Comparison of ENCODE assay signal across 9 mouse cellular contexts in the genomic region with DNA sequence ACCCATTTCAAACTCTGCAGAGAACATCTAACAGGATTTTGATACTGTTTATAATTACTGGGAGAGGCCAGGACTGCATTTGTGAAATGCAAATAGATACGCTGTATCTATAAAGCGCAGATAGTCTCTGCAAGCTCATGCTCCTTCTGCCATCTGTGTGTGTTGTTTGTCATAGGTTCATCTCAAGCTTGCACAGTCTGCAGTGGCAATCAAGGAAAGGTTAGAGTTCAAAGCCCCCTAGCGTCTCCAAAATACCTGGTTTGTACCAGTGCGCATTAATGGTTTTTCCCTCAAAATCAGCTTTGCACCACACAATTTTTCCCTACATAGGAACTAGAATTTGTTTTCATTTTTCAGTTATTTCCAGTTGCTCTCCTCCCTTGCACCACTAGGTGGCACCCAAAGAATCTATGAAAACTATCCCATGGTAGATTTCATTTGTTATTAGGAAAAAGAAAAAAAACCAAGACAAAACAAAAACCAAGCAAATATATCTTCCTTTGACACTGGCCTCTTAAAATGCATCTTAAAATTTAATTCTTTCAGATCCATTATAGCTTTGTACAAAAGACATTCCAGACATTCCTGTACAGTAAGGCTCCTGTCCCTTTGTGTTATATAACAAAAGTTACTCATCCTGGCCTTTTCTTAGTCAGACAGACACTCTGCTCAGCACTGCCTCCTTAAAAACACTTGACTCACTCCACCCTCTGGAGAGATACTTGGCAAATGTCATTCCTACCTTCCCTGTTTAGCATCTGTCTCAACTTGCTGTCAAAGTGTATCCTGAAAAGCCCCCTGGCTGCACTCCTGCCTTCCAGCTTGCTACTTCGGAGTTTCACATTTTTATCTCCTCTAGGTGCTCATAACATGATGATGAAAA.
DNase-seq lines count a peak whose midpoint lies in the region; ATAC-seq lines count a peak whose summit lies in the region.
"Had no signal": no experiment of that assay in that cellular context is flagged by ENCODE, and none has a peak within 500 bp of the region (broad histone marks: within the 10 kb centered on the region; RNA-seq: fewer than 3 reads in every experiment).

No protein-coding gene starts in this region.

- intact Hi-C loops in heart, postnatal 36 days (cut with DNase I), result no loop called here

- H3K36me3 ChIP-seq in midbrain, embryonic 14.5 days (ENCODE audit: control insufficient read depth, insufficient read depth, low read length), result no peaks in the 10 kb centered on the region
- H3K36me3 ChIP-seq: embryonic facial prominence, embryonic 13.5 days had no signal

- ATAC-seq in midbrain, embryonic 14.5 days (ENCODE audit: low FRiP score, low TSS enrichment), result 0 out of 2 replicates have a peak, but pooled peaks have one; percentile 46
- no peak for ATAC-seq in monocyte, adult 5-6 weeks (replicated peaks; ENCODE audit: insufficient number of reproducible peaks, low FRiP score, low TSS enrichment, poor library complexity, severe bottlenecking)

- DNase-seq in kidney, adult 9 months, result peak; percentile 51
- DNase-seq in kidney, adult 11 months, result no peak
- DNase-seq in ZHBTc4 (ENCODE audit: low read depth, low spot score), result peak; percentile 75
- DNase-seq in embryo, embryonic 11 days, result peak; percentile 61
- peak; percentile 39 to 41 for DNase-seq in heart, postnatal 36 days
- peak; percentile 71 for DNase-seq in left cerebral cortex, adult 18-20 months (ENCODE audit: low spot score in 2 of 2)
- peak; percentile 80 for DNase-seq in midbrain, embryonic 14.5 days

- no peak overlapping the region for H3K9ac ChIP-seq in midbrain, embryonic 14.5 days (replicated peaks; ENCODE audit: low read length)
- H3K9ac ChIP-seq: embryonic facial prominence, embryonic 13.5 days had no signal

- no peak overlapping the region for H3K4me2 ChIP-seq in midbrain, embryonic 14.5 days (ENCODE audit: low read length)
- H3K4me2 ChIP-seq: embryonic facial prominence, embryonic 13.5 days had no signal

- no peak overlapping the region for H3K27ac ChIP-seq in midbrain, embryonic 14.5 days (replicated peaks; ENCODE audit: low read depth, low read length)
- H3K27ac ChIP-seq: embryonic facial prominence, embryonic 13.5 days had no signal

- H3K4me3 ChIP-seq in midbrain, embryonic 14.5 days (replicated peaks; ENCODE audit: low read depth, low read length), result no peak overlapping the region
- H3K4me3 ChIP-seq: embryonic facial prominence, embryonic 13.5 days had no signal

- 79% methylated on average over 5 of the region's 5 CpGs for WGBS in midbrain, embryonic 14.5 days

- no peaks in the 10 kb centered on the region for H3K27me3 ChIP-seq in midbrain, embryonic 14.5 days (ENCODE audit: control insufficient read depth, insufficient read depth, low read length)
- H3K27me3 ChIP-seq: embryonic facial prominence, embryonic 13.5 days had no signal

- no peaks in the 10 kb centered on the region for H3K9me3 ChIP-seq in midbrain, embryonic 14.5 days (ENCODE audit: control insufficient read depth, low read length)
- H3K9me3 ChIP-seq: embryonic facial prominence, embryonic 13.5 days had no signal

- H3K4me1 ChIP-seq in midbrain, embryonic 14.5 days (ENCODE audit: control insufficient read depth, insufficient read depth, low read length), result no peaks in the 10 kb centered on the region
- H3K4me1 ChIP-seq: embryonic facial prominence, embryonic 13.5 days had no signal
